Mouse (Mus musculus): ENCODE measurements around the gene Hoxc4. TPM values are rescaled to one million over a fixed set of nuclear protein-coding genes. Genes with fewer than 3 reads are reported as not detected.

Hoxc4 gene
- polyA plus RNA-seq, 1 experiment from 2014 or later, result not detected

- no peak overlapping the region for H3K4me3 ChIP-seq
- H3K4me1 ChIP-seq, result peaks cover 10% of the 10 kb centered on the region
- no peak for ATAC-seq (replicated peaks)
- no peak overlapping the region for H3K9ac ChIP-seq
- H3K27me3 ChIP-seq (replicated peaks), result peaks cover 92% of the 10 kb centered on the region
- no peaks in the 10 kb centered on the region for H3K9me3 ChIP-seq
- H3K4me2 ChIP-seq, result no peak overlapping the region
- no peaks in the 10 kb centered on the region for H3K36me3 ChIP-seq (replicated peaks)
- no peak overlapping the region for H3K27ac ChIP-seq
- 3% methylated on average over 11 of the region's 11 CpGs for WGBS
Measured at GRCm38 (mm10) chr15:102980352-102980751, 38.4 kb upstream of the Hoxc4 start.

GRCm38 (mm10) chr15:102980912-102981311, 37.8 kb upstream of the Hoxc4 start:
- H3K9me3 ChIP-seq, result no peaks in the 10 kb centered on the region
- peak overlapping the region; percentile 29; the same call in 1 of the 2 replicates for H3K4me2 ChIP-seq
- H3K4me3 ChIP-seq, result no peak overlapping the region
- H3K4me1 ChIP-seq, result peaks cover 10% of the 10 kb centered on the region
- no peaks in the 10 kb centered on the region for H3K36me3 ChIP-seq (replicated peaks)
- peaks cover 92% of the 10 kb centered on the region for H3K27me3 ChIP-seq (replicated peaks)
- H3K27ac ChIP-seq, result no peak overlapping the region
- no peak for ATAC-seq (replicated peaks)
- WGBS, result 0% methylated on average over 14 of the region's 14 CpGs
- H3K9ac ChIP-seq, result no peak overlapping the region

- Histone ChIP-seq H3K27me3 (replicated peaks) (peaks cover 93% of the 10 kb centered on the region), H3K4me2 (peak overlapping the region; percentile 29), H3K4me1 (peaks cover 10% of the 10 kb centered on the region), H3K4me3 (peak overlapping the region; percentile 16; the same call in 1 of the 2 replicates), H3K27ac (no peak overlapping the region), H3K9ac (no peak overlapping the region), H3K36me3 (replicated peaks) (no peaks in the 10 kb centered on the region), H3K9me3 (no peaks in the 10 kb centered on the region)
- WGBS, result under 1% methylated on average over 88 of the region's 88 CpGs
- ATAC-seq (replicated peaks), result no peak
Measured at GRCm38 (mm10) chr15:102981379-102982288, 37.1 kb upstream of the Hoxc4 start.

GRCm38 (mm10) chr15:102983716-102984115, 35.0 kb upstream of the Hoxc4 start:
- H3K36me3 ChIP-seq (replicated peaks), result no peaks in the 10 kb centered on the region
- H3K27me3 ChIP-seq (replicated peaks), result peaks cover 95% of the 10 kb centered on the region
- no peak overlapping the region for H3K9ac ChIP-seq
- WGBS, result 2% methylated on average over 12 of the region's 12 CpGs
- H3K9me3 ChIP-seq, result no peaks in the 10 kb centered on the region
- H3K4me2 ChIP-seq, result no peak overlapping the region
- no peak overlapping the region for H3K27ac ChIP-seq
- ATAC-seq (replicated peaks), result no peak
- H3K4me1 ChIP-seq, result peaks cover 10% of the 10 kb centered on the region
- no peak overlapping the region for H3K4me3 ChIP-seq

GRCm38 (mm10) chr15:102984521-102984920, 34.2 kb upstream of the Hoxc4 start:
- no peak overlapping the region for H3K27ac ChIP-seq
- ATAC-seq (replicated peaks), result no peak
- H3K36me3 ChIP-seq (replicated peaks), result no peaks in the 10 kb centered on the region
- H3K9ac ChIP-seq, result no peak overlapping the region
- no peaks in the 10 kb centered on the region for H3K9me3 ChIP-seq
- under 1% methylated on average over 10 of the region's 10 CpGs for WGBS
- H3K4me1 ChIP-seq, result peaks cover 10% of the 10 kb centered on the region
- peaks cover 95% of the 10 kb centered on the region for H3K27me3 ChIP-seq (replicated peaks)
- no peak overlapping the region for H3K4me3 ChIP-seq
- H3K4me2 ChIP-seq, result no peak overlapping the region

GRCm38 (mm10) chr15:102984925-102985324, 33.8 kb upstream of the Hoxc4 start:
- WGBS, result 5% methylated on average over 3 of the region's 3 CpGs
- Histone ChIP-seq H3K4me2 (no peak overlapping the region), H3K27me3 (replicated peaks) (peaks cover 95% of the 10 kb centered on the region), H3K4me1 (peaks cover 10% of the 10 kb centered on the region), H3K27ac (no peak overlapping the region), H3K9ac (no peak overlapping the region), H3K4me3 (no peak overlapping the region), H3K9me3 (no peaks in the 10 kb centered on the region), H3K36me3 (replicated peaks) (no peaks in the 10 kb centered on the region)
- ATAC-seq (replicated peaks), result no peak

GRCm38 (mm10) chr15:102987124-102987833, 31.5 kb upstream of the Hoxc4 start:
- Histone ChIP-seq H3K36me3 (replicated peaks) (no peaks in the 10 kb centered on the region), H3K27ac (no peak overlapping the region), H3K9ac (no peak overlapping the region), H3K27me3 (replicated peaks) (peaks cover 94% of the 10 kb centered on the region), H3K9me3 (no peaks in the 10 kb centered on the region), H3K4me3 (no peak overlapping the region), H3K4me2 (no peak overlapping the region), H3K4me1 (peaks cover 4% of the 10 kb centered on the region; the same call in 1 of the 2 replicates)
- ATAC-seq (replicated peaks), result no peak
- 2% methylated on average over 21 of the region's 21 CpGs for WGBS

GRCm38 (mm10) chr15:102988078-102988477, 30.7 kb upstream of the Hoxc4 start:
- Histone ChIP-seq H3K4me3 (no peak overlapping the region), H3K27me3 (replicated peaks) (peaks cover 95% of the 10 kb centered on the region), H3K9ac (no peak overlapping the region), H3K9me3 (no peaks in the 10 kb centered on the region), H3K4me2 (no peak overlapping the region), H3K27ac (no peak overlapping the region), H3K4me1 (peaks cover 4% of the 10 kb centered on the region; the same call in 1 of the 2 replicates), H3K36me3 (replicated peaks) (no peaks in the 10 kb centered on the region)
- ATAC-seq (replicated peaks), result no peak
- WGBS, result 10% methylated on average over 5 of the region's 5 CpGs

- Histone ChIP-seq H3K4me3 (0 out of 2 replicates have a peak within 1 kb of the TSS, but pooled peaks have one; percentile 8), H3K36me3 (replicated peaks) (no peaks in the 10 kb centered on the region), H3K9ac (no peak within 1 kb of the TSS), H3K4me2 (no peak within 1 kb of the TSS), H3K4me1 (peaks cover 4% of the 10 kb centered on the region; the same call in 1 of the 2 replicates), H3K9me3 (no peaks in the 10 kb centered on the region), H3K27me3 (replicated peaks) (peaks cover 95% of the 10 kb centered on the region), H3K27ac (no peak within 1 kb of the TSS)
- ATAC-seq (replicated peaks), result no peak
- under 1% methylated on average over 66 of the region's 69 CpGs for WGBS
Measured at GRCm38 (mm10) chr15:102990461-102991397, 28.0 kb upstream of the Hoxc4 start, which contains the start of gene Hoxc8. Gene Hoxc8 (plus strand): TSS chr15:102990607.

GRCm38 (mm10) chr15:102991782-102992181, 27.0 kb upstream of the Hoxc4 start:
- Histone ChIP-seq H3K9ac (no peak overlapping the region), H3K9me3 (no peaks in the 10 kb centered on the region), H3K27ac (no peak overlapping the region), H3K36me3 (replicated peaks) (no peaks in the 10 kb centered on the region), H3K4me2 (no peak overlapping the region), H3K4me3 (no peak overlapping the region), H3K4me1 (peaks cover 4% of the 10 kb centered on the region; the same call in 1 of the 2 replicates), H3K27me3 (replicated peaks) (peaks cover 92% of the 10 kb centered on the region)
- ATAC-seq (replicated peaks), result no peak
- 2% methylated on average over 7 of the region's 7 CpGs for WGBS

GRCm38 (mm10) chr15:102992206-102992605, 26.5 kb upstream of the Hoxc4 start:
- Histone ChIP-seq H3K9ac (no peak overlapping the region), H3K27ac (no peak overlapping the region), H3K9me3 (no peaks in the 10 kb centered on the region), H3K4me1 (peaks cover 4% of the 10 kb centered on the region; the same call in 1 of the 2 replicates), H3K4me3 (no peak overlapping the region), H3K27me3 (replicated peaks) (peaks cover 91% of the 10 kb centered on the region), H3K4me2 (no peak overlapping the region), H3K36me3 (replicated peaks) (no peaks in the 10 kb centered on the region)
- no peak for ATAC-seq (replicated peaks)
- WGBS, result under 1% methylated on average over 11 of the region's 11 CpGs
